Mouse (Mus musculus): ENCODE measurements around the gene Ankrd34a.

Gene Ankrd34a

GRCm38 (mm10) chr3:96563267-96563666, 33.2 kb upstream of the Ankrd34a start:
- DNase-seq (ENCODE audit: low spot score in 2 of 2): no peak

GRCm38 (mm10) chr3:96563911-96564632, 32.4 kb upstream of the Ankrd34a start:
- no peak for DNase-seq (ENCODE audit: low spot score in 2 of 2)

DNA sequence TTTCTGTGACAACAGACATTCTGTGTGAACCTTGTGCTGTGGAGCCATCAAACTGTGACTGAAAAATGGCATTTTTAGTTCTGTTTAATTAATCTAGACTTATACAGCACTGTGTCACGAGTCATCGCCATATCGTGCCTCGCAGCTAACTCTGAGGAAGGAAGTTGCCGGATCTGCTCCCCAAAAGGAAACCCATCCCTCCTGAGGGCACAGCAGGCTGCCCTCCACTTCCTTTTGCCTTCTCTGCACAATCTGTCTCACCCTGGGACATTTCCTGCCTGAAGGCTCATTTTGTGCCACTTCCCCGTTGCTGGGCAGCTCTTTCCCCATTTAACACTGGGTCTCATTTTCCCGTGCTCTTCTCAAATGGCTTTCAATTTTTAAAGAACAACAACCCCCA, 31.8 kb upstream of the Ankrd34a start:
- peak in 1 of 2 experiments; percentile 53 for DNase-seq (ENCODE audit: low spot score in 2 of 2)

GRCm38 (mm10) chr3:96565105-96565504, 31.3 kb upstream of the Ankrd34a start:
- no peak for DNase-seq (ENCODE audit: low spot score in 2 of 2)

- DNase-seq (ENCODE audit: low spot score in 2 of 2): no peak
These were observed 29.6 kb upstream of the Ankrd34a start for GRCm38 (mm10) chr3:96566661-96567450.

- no peak for DNase-seq (ENCODE audit: low spot score in 2 of 2)
These were observed 27.8 kb upstream of the Ankrd34a start for GRCm38 (mm10) chr3:96568605-96569004.

DNA sequence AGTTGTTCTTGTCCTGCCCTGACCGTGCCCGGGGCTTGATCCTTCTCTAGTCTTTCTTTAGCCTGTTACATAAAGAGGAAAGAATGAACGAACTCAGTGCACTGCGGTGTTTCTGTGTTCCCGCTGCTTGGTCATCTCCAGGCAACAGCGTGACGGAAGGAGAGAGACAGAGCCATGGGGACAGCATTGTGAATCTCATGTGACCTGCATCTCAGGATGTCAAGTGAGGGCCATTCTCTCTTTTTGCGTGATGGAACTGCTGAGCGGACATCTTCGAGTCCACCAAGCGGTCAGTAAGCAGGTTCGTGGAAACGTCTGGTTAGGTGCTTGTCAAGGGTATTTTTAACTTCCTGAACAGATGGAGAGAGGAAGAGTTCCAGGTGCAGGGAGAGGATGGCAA, 26.9 kb upstream of the Ankrd34a start:
- no peak for DNase-seq (ENCODE audit: low spot score in 2 of 2)

- no peak for DNase-seq (ENCODE audit: low spot score in 2 of 2)
These were observed 26.4 kb upstream of the Ankrd34a start for GRCm38 (mm10) chr3:96569966-96570605.

DNA sequence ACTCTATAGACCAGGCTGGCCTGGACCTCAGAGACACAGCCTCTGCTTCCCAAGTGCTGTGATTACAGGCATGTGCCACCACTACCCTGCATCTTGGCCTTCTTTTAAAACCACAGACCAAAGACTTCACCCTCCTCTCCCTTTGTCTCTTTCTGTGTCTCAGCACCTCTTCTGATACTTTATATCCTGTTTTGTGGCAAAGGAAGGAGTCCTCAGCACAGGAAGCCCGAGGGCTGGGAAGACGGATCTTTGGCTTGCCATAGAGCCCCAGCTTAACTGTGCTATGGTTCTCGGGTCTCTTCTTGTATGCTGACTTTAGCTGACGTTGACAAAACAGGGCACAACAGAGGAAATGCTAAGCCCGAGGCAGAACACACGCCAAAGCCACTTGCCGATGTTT, 25.8 kb upstream of the Ankrd34a start:
- DNase-seq (ENCODE audit: low spot score in 2 of 2): no peak

GRCm38 (mm10) chr3:96571336-96571735, 25.1 kb upstream of the Ankrd34a start:
- no peak for DNase-seq (ENCODE audit: low spot score in 2 of 2)

- no peak for DNase-seq (ENCODE audit: low spot score in 2 of 2)
These were observed 24.3 kb upstream of the Ankrd34a start for GRCm38 (mm10) chr3:96571896-96572698.

DNA sequence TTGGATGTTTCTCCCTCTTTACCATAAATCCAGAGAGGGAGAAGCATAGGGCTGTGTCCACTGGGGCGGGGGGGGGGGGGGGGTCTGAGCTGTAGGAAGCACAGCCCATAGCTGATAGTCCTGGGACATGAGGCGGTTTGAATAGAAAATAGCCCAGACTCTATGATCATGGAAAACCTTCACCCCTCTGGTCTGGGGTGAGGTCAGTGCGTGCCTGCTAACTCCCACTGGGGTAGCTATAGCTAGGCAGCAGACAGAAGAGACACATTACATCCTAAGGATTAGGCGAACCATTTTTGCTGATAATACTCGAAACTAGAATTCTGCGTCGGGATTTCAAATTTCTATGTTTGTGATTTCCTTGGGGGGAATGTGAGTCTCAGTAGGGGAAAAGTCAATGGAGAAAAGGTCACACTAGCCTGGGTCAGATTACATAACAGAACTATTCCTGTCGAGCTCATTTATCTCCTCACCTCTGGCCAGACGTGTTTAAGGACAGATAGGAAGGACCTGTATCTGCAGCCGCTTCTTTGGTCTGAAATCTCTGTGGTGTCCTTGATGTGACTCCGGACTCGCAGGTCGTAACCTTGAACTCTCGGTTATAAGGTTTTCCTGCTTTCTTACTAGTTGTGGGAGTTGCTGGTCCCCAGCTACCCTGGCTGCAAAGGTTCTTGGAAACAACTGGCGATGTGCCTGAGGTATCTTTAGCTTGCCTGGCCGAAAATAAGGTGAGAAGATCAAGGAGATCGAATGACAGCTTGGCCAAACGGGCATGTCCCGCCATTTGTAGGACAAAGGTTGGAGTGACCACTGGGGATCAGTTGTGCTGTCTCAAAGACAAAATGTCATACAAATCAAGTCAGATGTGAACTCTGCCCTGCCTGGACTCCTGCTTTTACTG, 22.6 kb upstream of the Ankrd34a start:
- DNase-seq (ENCODE audit: low spot score in 2 of 2): no peak

GRCm38 (mm10) chr3:96575272-96575984, 21.0 kb upstream of the Ankrd34a start:
- DNase-seq (ENCODE audit: low spot score in 2 of 2): no peak

- DNase-seq (ENCODE audit: low spot score in 2 of 2): no peak
These were observed 20.3 kb upstream of the Ankrd34a start for GRCm38 (mm10) chr3:96576005-96576658.

- peak; percentile 71 to 91 for DNase-seq (ENCODE audit: low spot score in 2 of 2)
These were observed 19.5 kb upstream of the Ankrd34a start, which contains the start of gene Gm16253 for GRCm38 (mm10) chr3:96576690-96577541. Gene Gm16253 (plus strand): TSS chr3:96576984.

GRCm38 (mm10) chr3:96577566-96577965, 18.9 kb upstream of the Ankrd34a start:
- DNase-seq (ENCODE audit: low spot score in 2 of 2): no peak

- no peak for DNase-seq (ENCODE audit: low spot score in 2 of 2)
These were observed 17.7 kb upstream of the Ankrd34a start for GRCm38 (mm10) chr3:96578561-96579238.

DNA sequence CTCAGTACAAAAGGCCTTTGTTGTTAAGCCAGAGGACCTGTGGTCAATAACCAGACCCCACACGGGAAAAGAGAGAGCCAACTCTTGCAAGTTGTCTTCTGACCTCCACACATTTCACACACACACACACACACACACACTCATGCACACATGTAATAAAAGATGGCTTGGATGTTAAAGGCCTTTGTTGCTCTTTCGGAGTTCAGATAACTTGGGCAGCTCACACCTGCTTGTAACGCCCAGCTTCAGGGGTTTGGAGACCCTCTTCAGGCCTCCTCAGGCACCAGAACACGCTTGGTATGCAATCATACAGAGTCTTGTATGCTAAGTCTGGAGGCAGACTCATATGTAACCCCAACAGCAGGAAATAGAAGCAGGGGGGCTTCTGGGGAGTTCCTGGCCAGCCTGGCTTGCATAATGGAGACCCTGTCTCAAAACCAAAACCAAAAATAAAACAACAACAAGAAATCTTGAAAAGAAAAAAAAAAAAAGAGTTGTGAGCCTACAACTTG, 17.1 kb upstream of the Ankrd34a start:
- DNase-seq (ENCODE audit: low spot score in 2 of 2): no peak
